Mouse (Mus musculus) adrenal gland, postnatal 25 days (tissue): ENCODE data around the gene Cysltr2. TPM values are rescaled to one million over a fixed set of nuclear protein-coding genes. Genes with fewer than 3 reads are reported as not detected.

Experiments
- DNase-seq: peaks from one replicate; pipeline ENCODE4 v3.0.0; 2021; ENCODE audit warnings: mixed read lengths
- long read RNA-seq: library from polyadenylated mRNA; stranded (forward); transcript quantifications from one replicate; pipeline ENCODE4 v2.0.0, GENCODE M21; 2021
- total RNA-seq: library from RNA; stranded (reverse); gene quantifications from 2 replicates; pipeline ENCODE4 v1.2.3, GENCODE M21; 2021

Cysltr2 gene
- total RNA-seq: 1.7 TPM in 1 of 2 replicates, not detected in the other
- long read RNA-seq, partial matches to known transcripts: 0 of 1 reads
- long read RNA-seq, other reads (novel, unspliced or antisense): 1 of 1 reads

DNA sequence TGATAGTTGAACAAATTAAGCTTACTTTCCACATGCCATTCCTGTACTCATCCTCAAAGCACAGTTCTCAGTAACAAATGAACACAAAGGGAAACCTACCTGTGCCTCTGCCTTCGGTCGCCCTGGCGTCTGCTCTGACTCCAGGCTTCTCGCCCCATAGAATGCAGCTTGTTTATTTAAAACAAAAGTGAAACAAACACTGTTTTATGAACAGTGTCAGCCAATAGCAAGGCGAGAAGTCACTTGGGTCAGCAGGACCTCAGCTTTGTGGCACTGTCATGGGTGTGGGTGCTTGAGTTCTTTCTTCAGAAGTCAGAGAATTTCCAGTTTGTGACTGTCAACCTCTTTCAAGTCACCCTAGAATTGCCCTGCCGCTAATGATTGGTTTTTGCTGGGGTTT lies at the start of gene Cysltr2:
TSS of gene Cysltr2 (minus strand) at position 178 of the 400 bp plus-strand sequence.
- DNase-seq: no peak

DNA sequence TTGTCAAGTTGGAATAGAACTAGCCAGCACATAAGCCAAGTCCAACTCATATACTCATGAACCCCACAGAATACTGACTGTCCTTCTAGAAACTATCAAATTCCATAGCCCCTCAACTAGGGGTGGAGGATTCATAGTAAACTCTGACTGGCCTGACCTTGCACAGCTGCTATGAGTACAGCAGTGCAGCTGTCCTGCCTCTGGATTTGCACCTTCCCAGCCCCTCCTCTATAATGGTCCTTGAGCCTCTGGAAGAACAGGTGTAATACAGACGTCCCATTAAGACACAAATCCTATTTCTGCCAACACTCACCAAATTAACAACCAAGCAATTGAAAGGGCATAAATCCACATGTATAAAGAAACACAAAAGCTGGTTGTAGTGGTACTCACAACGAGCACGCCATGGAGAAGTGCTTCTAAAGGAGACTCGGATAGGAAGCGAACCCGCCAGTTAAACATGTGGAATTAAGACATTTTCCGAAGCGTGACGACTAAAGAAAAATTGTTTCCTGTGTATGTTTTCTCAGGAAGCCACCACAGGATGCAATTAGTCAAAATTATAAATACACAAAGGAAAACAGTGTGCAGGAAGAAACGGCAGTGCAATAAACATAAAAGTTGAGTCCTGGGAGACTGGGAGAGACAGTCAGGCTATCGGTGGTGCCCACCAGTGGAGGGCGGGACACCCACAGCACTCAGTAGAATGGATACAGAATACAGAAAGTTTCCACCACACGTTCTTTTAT lies 46.1 kb upstream of the Cysltr2 start:
- DNase-seq: no peak

DNA sequence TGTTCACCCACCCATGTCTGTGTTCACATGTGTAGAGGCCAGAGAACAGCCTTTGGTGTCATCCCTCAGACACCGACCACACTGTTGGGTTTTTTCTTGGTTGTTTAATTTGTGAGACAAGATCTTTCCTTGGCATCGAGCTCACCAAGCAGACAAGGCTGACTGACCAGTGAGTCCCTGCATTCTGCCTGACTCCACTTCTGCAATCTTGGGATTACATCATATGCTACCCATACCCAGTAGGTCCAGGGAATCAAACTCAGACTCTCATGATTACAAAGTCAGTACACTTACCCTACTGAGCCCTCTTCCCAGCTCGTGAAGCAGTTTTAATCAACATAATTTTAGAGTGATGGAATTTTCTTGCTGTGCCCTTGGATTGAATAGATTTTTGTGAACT lies 44.0 kb upstream of the Cysltr2 start:
- DNase-seq: no peak

DNA sequence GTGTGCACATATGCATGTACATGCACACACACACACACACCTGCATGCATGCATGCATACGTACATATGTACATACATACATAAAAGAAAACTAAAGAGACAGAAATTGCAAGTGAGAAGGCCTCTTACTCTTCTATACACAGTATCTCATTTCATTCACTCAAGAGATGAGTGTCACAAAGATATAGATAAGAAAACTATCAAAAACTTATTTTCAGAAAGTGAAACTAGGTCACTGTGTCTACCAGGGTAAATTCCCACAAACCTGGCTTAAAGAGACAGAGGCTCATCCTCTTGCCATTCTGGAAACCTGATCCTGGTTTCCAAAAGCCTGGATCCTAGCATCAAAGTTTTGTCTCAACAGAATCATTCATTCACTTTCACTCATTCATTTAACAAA lies 39.3 kb upstream of the Cysltr2 start:
- no peak for DNase-seq

DNA sequence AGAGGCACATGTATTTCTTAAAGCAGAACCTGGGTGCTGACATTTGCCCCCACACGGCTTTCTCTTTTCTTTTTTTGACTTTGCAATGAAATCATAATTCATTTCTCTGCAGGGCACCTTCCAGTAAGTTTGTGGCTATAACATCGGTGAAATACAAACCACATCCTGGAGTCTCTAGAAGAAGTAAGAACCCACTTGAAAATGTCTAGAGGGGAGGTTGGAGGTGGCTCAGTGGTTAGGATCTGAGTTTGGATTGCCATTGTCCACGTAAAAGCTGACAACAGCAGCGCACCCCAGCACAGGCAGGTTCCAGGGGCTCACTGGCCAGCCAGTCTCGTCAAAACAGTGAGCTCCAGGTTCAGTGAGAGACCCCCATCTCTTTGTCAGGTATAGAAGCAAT lies 38.8 kb upstream of the Cysltr2 start:
- DNase-seq: no peak

DNA sequence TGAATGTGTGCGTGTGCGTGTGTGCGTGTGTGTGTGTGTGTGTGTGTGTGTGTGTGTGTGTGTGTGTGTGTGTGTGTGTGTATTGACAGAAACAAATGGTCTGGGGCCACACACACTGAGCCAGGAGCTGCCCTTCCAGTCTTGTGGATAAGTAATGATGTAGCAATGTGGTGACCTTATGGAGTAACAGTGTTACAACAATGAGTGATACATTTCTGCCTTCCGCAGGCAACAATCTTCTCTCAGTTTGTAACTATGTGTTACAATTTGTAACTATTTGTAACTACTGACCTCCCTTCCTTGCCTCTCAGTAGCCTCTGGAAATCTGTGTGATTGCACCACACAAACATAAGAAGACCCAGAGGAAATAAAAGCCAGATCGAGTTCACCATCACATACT lies 38.3 kb upstream of the Cysltr2 start:
- DNase-seq: no peak

GRCm38 (mm10) chr14:73086425-73086824 lies 37.5 kb upstream of the Cysltr2 start:
- no peak for DNase-seq

DNA sequence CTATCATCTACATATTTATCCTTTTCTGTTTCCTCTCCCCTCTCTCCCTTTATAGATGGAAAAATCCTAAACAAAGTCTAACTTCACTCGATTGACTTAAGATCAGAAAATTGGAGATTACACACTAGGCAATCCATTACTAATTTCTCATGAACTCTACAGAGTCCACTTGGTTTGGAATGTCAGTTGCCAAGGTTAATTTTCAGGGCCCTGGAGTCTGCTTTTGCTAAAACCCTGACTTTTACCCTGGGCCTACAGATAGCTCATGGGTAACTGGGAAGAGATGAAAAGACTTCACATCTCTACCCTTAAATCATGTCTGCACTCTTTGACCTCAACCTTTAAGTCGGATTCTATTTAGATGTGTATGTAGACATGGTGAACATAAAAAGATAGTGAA lies 34.6 kb upstream of the Cysltr2 start:
- no peak for DNase-seq

GRCm38 (mm10) chr14:73064460-73064859 lies 15.5 kb upstream of the Cysltr2 start:
- DNase-seq: no peak

GRCm38 (mm10) chr14:73058755-73059154 lies 9.8 kb upstream of the Cysltr2 start:
- no peak for DNase-seq

DNA sequence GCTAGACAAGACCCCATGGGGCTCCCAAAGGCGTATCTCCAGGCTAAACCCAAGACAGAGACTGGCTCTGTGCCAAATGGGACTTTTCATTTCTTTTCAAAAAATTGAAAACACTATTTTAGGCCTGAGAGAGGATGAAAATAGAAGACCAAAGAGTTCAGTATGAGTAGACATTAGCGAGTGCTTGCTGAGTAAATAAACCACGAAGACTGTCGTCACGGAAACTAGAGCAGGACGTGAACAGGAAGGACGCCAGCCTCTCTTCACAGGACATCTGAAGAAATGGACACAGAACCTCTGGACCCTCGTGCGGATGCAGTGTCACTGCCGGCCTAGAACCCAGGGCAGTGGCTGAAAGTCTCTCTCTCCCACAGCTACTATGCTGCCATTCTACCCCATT lies 8.8 kb upstream of the Cysltr2 start:
- no peak for DNase-seq

DNA sequence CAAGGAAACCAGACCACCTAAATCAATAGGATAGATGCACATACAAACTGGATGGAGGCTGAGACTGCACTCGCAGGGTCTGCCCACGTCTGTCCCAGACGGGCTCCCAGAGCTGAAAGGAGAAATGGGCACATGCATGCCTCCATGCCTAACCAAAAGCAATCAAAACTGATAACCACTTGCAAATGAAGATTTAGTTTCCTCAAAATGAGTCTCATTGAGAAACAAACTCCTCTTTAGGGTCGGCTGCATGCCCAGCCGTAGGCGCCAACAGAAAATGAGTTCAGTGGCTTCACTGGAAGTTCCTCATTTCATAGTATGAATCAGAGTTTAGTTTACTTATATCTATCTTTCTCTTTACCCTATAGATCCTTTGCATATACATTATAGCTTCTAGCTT lies 7.9 kb upstream of the Cysltr2 start:
- no peak for DNase-seq

- DNase-seq: no peak
These were observed 3.5 kb downstream of the Cysltr2 start for GRCm38 (mm10) chr14:73045199-73045928.

GRCm38 (mm10) chr14:73041689-73042088 lies 7.2 kb downstream of the Cysltr2 start:
- DNase-seq: no peak

GRCm38 (mm10) chr14:73033290-73033689 lies 15.6 kb downstream of the Cysltr2 start:
- DNase-seq: no peak

- no peak for DNase-seq
These were observed 17.7 kb downstream of the Cysltr2 start for GRCm38 (mm10) chr14:73031218-73031617.

GRCm38 (mm10) chr14:73017272-73017671 lies 31.6 kb downstream of the Cysltr2 start:
- DNase-seq: no peak

DNA sequence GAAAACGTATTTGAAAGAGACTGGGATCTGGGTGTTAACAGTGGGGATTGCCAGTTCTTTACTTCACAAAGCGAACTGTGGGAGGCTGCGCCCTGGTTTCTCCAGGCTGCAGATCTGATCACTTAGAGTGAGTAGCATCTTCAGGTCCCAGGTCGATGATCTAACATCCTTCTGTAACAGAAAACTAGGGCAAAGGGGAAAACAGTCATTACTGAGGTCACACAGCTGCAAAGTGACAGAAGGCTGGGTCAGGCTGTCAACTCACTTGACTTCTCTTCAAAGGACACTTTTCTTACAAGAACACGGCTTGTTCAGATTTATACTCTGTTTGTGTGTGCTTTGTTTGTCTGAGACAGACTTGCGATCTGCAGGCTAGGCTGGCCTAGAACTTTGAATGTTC lies 33.5 kb downstream of the Cysltr2 start:
- DNase-seq: no peak

DNA sequence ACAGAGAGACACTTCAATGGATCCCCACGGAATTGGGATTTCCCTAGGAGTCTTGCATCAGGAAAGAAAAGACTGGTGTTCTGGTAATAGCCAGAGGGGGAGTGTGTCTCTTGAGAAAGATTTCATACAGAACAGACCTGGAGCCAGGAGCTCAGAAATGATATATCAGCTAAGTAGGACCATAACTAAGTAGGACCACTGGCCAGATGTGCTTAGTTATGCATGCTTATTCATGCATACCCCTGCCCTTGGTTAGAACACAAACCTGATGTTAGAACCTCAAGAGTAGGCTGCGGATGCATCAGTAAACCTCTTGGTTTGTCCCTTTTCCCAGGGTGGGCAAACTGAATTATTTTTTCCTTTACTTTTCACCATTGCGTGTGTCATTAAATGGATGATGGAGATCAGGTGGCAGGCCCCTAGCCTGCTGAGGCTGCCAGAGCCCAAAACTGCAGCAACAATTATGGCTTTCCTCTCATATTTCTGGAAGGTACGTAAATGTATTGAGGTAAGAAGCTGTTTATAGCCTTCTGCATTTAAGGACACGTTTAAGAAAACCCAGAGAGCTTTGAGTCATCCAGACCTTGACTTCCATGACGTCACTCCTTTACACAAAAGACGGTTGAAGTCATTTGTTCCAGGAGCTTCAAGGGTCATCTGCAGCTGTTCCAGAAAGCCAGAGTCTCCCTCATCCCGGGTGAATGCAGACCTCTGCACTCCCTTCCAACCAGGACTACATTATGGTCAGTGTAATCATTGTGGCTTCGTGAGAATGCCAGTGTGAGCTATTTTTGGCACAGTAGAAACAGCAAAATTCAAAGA lies 35.0 kb downstream of the Cysltr2 start:
- DNase-seq: no peak

GRCm38 (mm10) chr14:73001814-73002213 lies 47.1 kb downstream of the Cysltr2 start:
- DNase-seq: no peak

DNA sequence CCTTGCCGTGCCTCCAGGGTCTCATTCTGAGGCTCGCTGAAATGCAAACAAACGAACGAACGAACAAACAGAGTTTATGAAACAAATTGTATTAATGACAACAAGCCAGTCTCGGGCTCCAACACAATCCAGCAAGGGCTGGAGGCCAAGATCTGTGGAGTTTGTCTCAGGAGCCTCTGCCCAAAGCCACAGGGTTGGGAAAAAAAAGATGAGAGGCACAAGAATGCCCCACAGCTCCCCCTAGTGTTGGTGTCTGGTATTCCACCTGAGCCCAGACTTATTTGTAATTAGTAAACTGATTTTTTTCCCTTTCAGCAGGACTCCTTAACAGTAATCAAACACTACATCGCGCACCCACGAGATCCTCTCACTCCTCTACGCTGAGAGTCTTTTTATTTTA lies 48.6 kb downstream of the Cysltr2 start:
- peak; percentile 75 for DNase-seq

GRCm38 (mm10) chr14:72998111-72998510 lies 50.8 kb downstream of the Cysltr2 start:
- DNase-seq: no peak

- no peak for DNase-seq
These were observed 62.9 kb downstream of the Cysltr2 start for GRCm38 (mm10) chr14:72986044-72986443.
